Mouse (Mus musculus) testis, adult 2 months (tissue): ENCODE measurements around the gene Rbm33.

Experiments
- CTCF ChIP-seq: fragments of 200-500 bp; IDR thresholded peaks from 2 replicates; pipeline ENCODE4 v1.5.1; 2012; ENCODE audit warnings: low read depth, mild to moderate bottlenecking, inconsistent platforms, low read length, moderate library complexity; ENCODE audit not compliant: control insufficient read depth, insufficient read depth, insufficient replicate concordance
- POLR2A ChIP-seq: fragments of 200-500 bp; IDR thresholded peaks from 2 replicates; pipeline ENCODE4 v1.6.1; 2012; ENCODE audit warnings: low read depth, mild to moderate bottlenecking, inconsistent platforms, low read length, moderate library complexity; ENCODE audit not compliant: control insufficient read depth

- TF ChIP-seq POLR2A = no peak
- no peak for TF ChIP-seq CTCF
Observed at GRCm38 (mm10) chr5:28386783-28387182, 69.9 kb downstream of the Rbm33 start.
